7 mouse cellular contexts compared by ENCODE assay signal in the genomic region with DNA sequence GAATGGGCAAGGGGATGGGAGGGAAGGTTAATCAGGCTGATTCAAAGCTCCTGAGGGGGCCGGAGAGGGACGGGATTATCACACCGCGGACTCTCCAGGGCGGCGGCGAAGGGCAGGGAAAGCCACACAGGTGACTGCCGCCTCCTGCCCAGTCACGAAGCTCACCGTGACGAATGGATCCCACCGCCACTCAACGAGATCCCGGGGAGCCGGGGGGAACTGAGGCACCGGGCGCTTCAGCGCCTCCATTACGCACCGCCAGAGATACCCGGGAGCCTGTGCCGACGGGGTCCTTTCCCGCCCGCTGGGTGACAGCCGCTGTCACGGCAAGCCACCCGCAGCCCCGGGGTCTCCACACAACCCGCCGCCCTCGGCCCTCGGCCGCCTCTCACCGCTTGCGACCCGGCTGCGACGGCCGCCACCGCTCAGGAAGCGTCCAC. TPM values are rescaled to one million over a fixed set of nuclear protein-coding genes. Genes with fewer than 3 reads are reported as not detected.
DNase-seq lines count a peak whose midpoint lies in the region; ATAC-seq and TF ChIP-seq lines count a peak whose summit lies in the region.

No protein-coding gene starts in this region.

- H3K4me3 ChIP-seq in lung, embryonic 15.5 days: peak overlapping the region; percentile 91
- H3K4me3 ChIP-seq in bone marrow, adult 2 months (replicated peaks; ENCODE audit: control insufficient read depth, low read depth, low read length): peak overlapping the region; percentile 93
- H3K4me3 ChIP-seq in erythroblast, embryonic 14.5 days (replicated peaks): peak overlapping the region; percentile 97
- H3K4me3 ChIP-seq in limb, embryonic 13.5 days: peak overlapping the region; percentile 91
- peak overlapping the region; percentile 92 for H3K4me3 ChIP-seq in neural tube, embryonic 12.5 days

- H3K4me2 ChIP-seq in lung, embryonic 15.5 days: peak overlapping the region; percentile 80
- peak overlapping the region; percentile 90 for H3K4me2 ChIP-seq in limb, embryonic 13.5 days (replicated peaks)
- H3K4me2 ChIP-seq in neural tube, embryonic 12.5 days (replicated peaks): peak overlapping the region; percentile 79

- H3K4me1 ChIP-seq in lung, embryonic 15.5 days: peaks cover 11% of the 10 kb centered on the region
- peaks cover 1% of the 10 kb centered on the region; the same call in 1 of the 2 replicates for H3K4me1 ChIP-seq in bone marrow, adult 2 months (ENCODE audit: control insufficient read depth, insufficient read depth, low read length)
- H3K4me1 ChIP-seq in erythroblast, embryonic 14.5 days (ENCODE audit: control insufficient read depth): peaks cover 57% of the 10 kb centered on the region
- peaks cover 16% of the 10 kb centered on the region for H3K4me1 ChIP-seq in limb, embryonic 13.5 days
- H3K4me1 ChIP-seq in neural tube, embryonic 12.5 days: peaks cover 14% of the 10 kb centered on the region

- H3K27me3 ChIP-seq in lung, embryonic 15.5 days: no peaks in the 10 kb centered on the region
- H3K27me3 ChIP-seq in erythroblast, embryonic 14.5 days (ENCODE audit: control insufficient read depth): no peaks in the 10 kb centered on the region
- H3K27me3 ChIP-seq in limb, embryonic 13.5 days: no peaks in the 10 kb centered on the region
- H3K27me3 ChIP-seq in neural tube, embryonic 12.5 days (replicated peaks): no peaks in the 10 kb centered on the region

- no peak for ATAC-seq in lung, embryonic 15.5 days (ENCODE audit: borderline replicate concordance, extremely low read depth, low FRiP score, low TSS enrichment)
- no peak; the same call in 1 of the 2 replicates for ATAC-seq in limb, embryonic 13.5 days (ENCODE audit: low FRiP score, low read depth)
- ATAC-seq in neural tube, embryonic 12.5 days (ENCODE audit: low FRiP score, low read depth): peak; percentile 77

- peak overlapping the region; percentile 90 for H3K27ac ChIP-seq in lung, embryonic 15.5 days
- peak overlapping the region; percentile 98 for H3K27ac ChIP-seq in bone marrow, adult 2 months (ENCODE audit: control insufficient read depth, insufficient read depth, low read depth, low read length, poor library complexity)
- 0 out of 2 replicates have a peak overlapping the region, but pooled peaks have one; percentile 58 for H3K27ac ChIP-seq in limb, embryonic 13.5 days
- H3K27ac ChIP-seq in neural tube, embryonic 12.5 days: peak overlapping the region; percentile 69

- H3K9me3 ChIP-seq in lung, embryonic 15.5 days: no peaks in the 10 kb centered on the region
- H3K9me3 ChIP-seq in erythroblast, embryonic 14.5 days (ENCODE audit: control insufficient read depth, low read length): no peaks in the 10 kb centered on the region
- H3K9me3 ChIP-seq in limb, embryonic 13.5 days: no peaks in the 10 kb centered on the region
- no peaks in the 10 kb centered on the region for H3K9me3 ChIP-seq in neural tube, embryonic 12.5 days

- TF ChIP-seq POLR2A in bone marrow, adult 2 months (IDR thresholded peaks at IDR 0.05; ENCODE audit: borderline replicate concordance, control insufficient read depth, low read depth, low read length): no peak

- H3K9ac ChIP-seq in lung, embryonic 15.5 days: peak overlapping the region; percentile 65
- H3K9ac ChIP-seq in limb, embryonic 13.5 days: peak overlapping the region; percentile 84
- peak overlapping the region; percentile 88 for H3K9ac ChIP-seq in neural tube, embryonic 12.5 days

- under 1% methylated on average over 39 of the region's 42 CpGs for WGBS in lung, embryonic 15.5 days
- under 1% methylated on average over 42 of the region's 42 CpGs for WGBS in bone marrow, adult 2 months
- WGBS in limb, embryonic 13.5 days: under 1% methylated on average over 40 of the region's 42 CpGs
- WGBS in neural tube, embryonic 12.5 days: under 1% methylated on average over 42 of the region's 42 CpGs

- TF ChIP-seq CTCF in bone marrow, adult 2 months (IDR thresholded peaks at IDR 0.05; ENCODE audit: control insufficient read depth, insufficient read depth, low read length): no peak

- no peak for DNase-seq in lung, adult 18-20 months
- no peak for DNase-seq in layer of hippocampus, postnatal 10 days (ENCODE audit: low spot score in 2 of 2)

- H3K36me3 ChIP-seq in lung, embryonic 15.5 days: peaks cover 13% of the 10 kb centered on the region
- H3K36me3 ChIP-seq in erythroblast, embryonic 14.5 days (ENCODE audit: control insufficient read depth): peaks cover 61% of the 10 kb centered on the region
- peaks cover 23% of the 10 kb centered on the region for H3K36me3 ChIP-seq in limb, embryonic 13.5 days
- peaks cover 18% of the 10 kb centered on the region for H3K36me3 ChIP-seq in neural tube, embryonic 12.5 days

RNA-seq across cellular contexts. Expression of gene Synj1, which starts 0.5 kb away (rescaled TPM):
- polyA plus RNA-seq in lung, embryonic 15.5 days (2015; fragmentation: Nextera tagmentation; extraction: Ambion mirVana): 13.3 and 14.6 TPM in 2 replicates
- 17.2 and 38.2 TPM in 2 replicates for polyA plus RNA-seq in bone marrow, adult 2 months (2011; ENCODE audit: insufficient read depth, insufficient read length, low replicate concordance, missing spikeins)
- polyA plus RNA-seq in erythroblast, embryonic 14.5 days (2012): 8.1 and 8.8 TPM in 2 replicates
- polyA plus RNA-seq in limb, embryonic 13.5 days (2015; fragmentation: Nextera tagmentation; extraction: Ambion mirVana): 8.4 and 11.0 TPM in 2 replicates
- polyA plus RNA-seq in neural tube, embryonic 12.5 days (2016; fragmentation: Nextera tagmentation; extraction: Ambion mirVana): 29.1 and 29.9 TPM in 2 replicates
- 100 to 1,000 TPM; 257 to 270 TPM for total RNA-seq in layer of hippocampus, postnatal 10 days (2021)

RNA-seq across cellular contexts. Expression of gene Paxbp1, which starts 33.7 kb away (rescaled TPM):
- polyA plus RNA-seq in lung, embryonic 15.5 days (2015; fragmentation: Nextera tagmentation; extraction: Ambion mirVana): 44.0 and 48.0 TPM in 2 replicates
- 44.3 and 72.0 TPM in 2 replicates for polyA plus RNA-seq in bone marrow, adult 2 months (2011; ENCODE audit: insufficient read depth, insufficient read length, low replicate concordance, missing spikeins)
- 1.5 and 2.1 TPM in 2 replicates for polyA plus RNA-seq in erythroblast, embryonic 14.5 days (2012)
- polyA plus RNA-seq in limb, embryonic 13.5 days (2015; fragmentation: Nextera tagmentation; extraction: Ambion mirVana): 72.3 and 73.1 TPM in 2 replicates
- polyA plus RNA-seq in neural tube, embryonic 12.5 days (2016; fragmentation: Nextera tagmentation; extraction: Ambion mirVana): 88.3 and 111 TPM in 2 replicates
- 10 to 100 TPM; 69.9 to 89.4 TPM for total RNA-seq in layer of hippocampus, postnatal 10 days (2021)

Comparison
In these comparisons a context has a peak if more than half of its experiments do, and no peak if none do; other contexts are left out.
1. RNA of gene Paxbp1, which starts 33.7 kb away (polyA plus RNA-seq): 88.3 to 111 TPM in neural tube, embryonic 12.5 days, 72.3 to 73.1 TPM in limb, embryonic 13.5 days, 44.3 to 72.0 TPM in bone marrow, adult 2 months and 44.0 to 48.0 TPM in lung, embryonic 15.5 days; 1.5 to 2.1 TPM in erythroblast, embryonic 14.5 days; every median in the first group is over 10 times any median in the second.
2. Peak in every context shown above with its lines, with median percentiles within 50 percentile points of each other: H3K27ac ChIP-seq, H3K4me2 ChIP-seq, H3K4me3 ChIP-seq and H3K9ac ChIP-seq.